Mouse (Mus musculus) CH12.LX (cell line): ENCODE measurements around the gene Rars2. TPM values are rescaled to one million over a fixed set of nuclear protein-coding genes. Genes with fewer than 3 reads are reported as not detected.

Experiments
- DNase-seq: peaks from one replicate; pipeline ENCODE4 v3.0.0-alpha.2; 2013; ENCODE audit errors: extremely low read depth
- H3K27ac ChIP-seq: 2 replicates; pipeline ENCODE4 v1.5.1; 2012; ENCODE audit warnings: low read depth, mild to moderate bottlenecking, control low read depth, moderate library complexity; ENCODE audit not compliant: insufficient read depth
- H3K27me3 ChIP-seq: replicated peaks from 2 replicates; pipeline ENCODE3; 2012; ENCODE audit warnings: inconsistent platforms
- H3K36me3 ChIP-seq, 2 experiments: replicated peaks in 1 of 2; 2 replicates each; pipeline versions ENCODE3 to v1.6.1; 2012; ENCODE audit warnings: inconsistent platforms in 1 of 2, low read length in 1 of 2, mild to moderate bottlenecking in 1 of 2, mixed read lengths in 1 of 2, moderate library complexity in 1 of 2; ENCODE audit not compliant: control insufficient read depth in 1 of 2, insufficient read depth in 1 of 2
- H3K4me1 ChIP-seq, 2 experiments: 2 replicates each; pipeline ENCODE4 v1.6.1; 2012; ENCODE audit warnings: inconsistent platforms in 1 of 2, moderate library complexity in 1 of 2; ENCODE audit not compliant: insufficient read depth in 2 of 2, control insufficient read depth in 1 of 2
- H3K4me2 ChIP-seq: 2 replicates; pipeline ENCODE4 v1.6.1; 2012; ENCODE audit warnings: low read depth, mild to moderate bottlenecking, control low read depth; ENCODE audit not compliant: poor library complexity, insufficient read depth, severe bottlenecking
- H3K4me3 ChIP-seq, 3 experiments: fragments of 150-350 bp in 1 of 3; sonication (generic) in 1 of 3; replicated peaks in 1 of 3; 2 replicates each; pipeline versions ENCODE3 to v1.5.1; 2011 to 2012; ENCODE audit warnings: low read depth in 2 of 3, low read length in 2 of 3, mild to moderate bottlenecking in 2 of 3, moderate library complexity in 2 of 3, control low read depth in 1 of 3, improper control_type of control experiment in 1 of 3, inconsistent platforms in 1 of 3, mixed read lengths in 1 of 3; ENCODE audit not compliant: poor library complexity in 1 of 3
- H3K79me2 ChIP-seq: replicated peaks from 2 replicates; pipeline ENCODE4 v1.6.1; 2012; ENCODE audit warnings: mild to moderate bottlenecking, moderate library complexity; ENCODE audit not compliant: control insufficient read depth, poor library complexity, insufficient read depth, severe bottlenecking; ENCODE audit errors: extremely low read depth
- H3K9ac ChIP-seq: 2 replicates; pipeline ENCODE4 v1.6.1; 2012; ENCODE audit warnings: low read depth, mild to moderate bottlenecking, control low read depth, moderate library complexity; ENCODE audit not compliant: insufficient read depth
- H3K9me3 ChIP-seq: replicated peaks from 2 replicates; pipeline ENCODE3; 2012; ENCODE audit warnings: low read length, inconsistent platforms, mixed read lengths
- BHLHE40 ChIP-seq: IDR thresholded peaks from 2 replicates; pipeline ENCODE4 v1.6.1; 2011; ENCODE audit warnings: mild to moderate bottlenecking, low read depth, low read length, improper control_type of control experiment
- ELF1 ChIP-seq: IDR thresholded peaks from 2 replicates; pipeline ENCODE4 v1.6.1; 2014; ENCODE audit warnings: low read depth, mild to moderate bottlenecking, inconsistent platforms, low read length, improper control_type of control experiment
- EP300 ChIP-seq: IDR thresholded peaks from 2 replicates; pipeline ENCODE4 v1.6.1; 2011; ENCODE audit warnings: low read length, improper control_type of control experiment
- GABPA ChIP-seq: IDR thresholded peaks from 2 replicates; pipeline ENCODE4 v1.6.1; 2012; ENCODE audit warnings: low read depth, low read length, improper control_type of control experiment, inconsistent platforms; ENCODE audit not compliant: insufficient replicate concordance
- JUN ChIP-seq: IDR thresholded peaks from 2 replicates; pipeline ENCODE4 v1.6.1; 2011; ENCODE audit warnings: low read depth, mild to moderate bottlenecking, low read length, improper control_type of control experiment, moderate library complexity; ENCODE audit not compliant: insufficient read depth
- KAT2A ChIP-seq: IDR thresholded peaks from 2 replicates; pipeline ENCODE4 v1.6.1; 2012; ENCODE audit warnings: low read length, improper control_type of control experiment, inconsistent platforms; ENCODE audit not compliant: insufficient replicate concordance
- MAFK ChIP-seq: IDR thresholded peaks from 2 replicates; pipeline ENCODE4 v1.6.1; 2011; ENCODE audit warnings: low read length, improper control_type of control experiment; ENCODE audit not compliant: insufficient replicate concordance
- MEF2A ChIP-seq: IDR thresholded peaks from 2 replicates; pipeline ENCODE4 v1.6.1; 2014; ENCODE audit warnings: low read depth, mild to moderate bottlenecking, inconsistent platforms, low read length, improper control_type of control experiment, borderline replicate concordance
- NELFE ChIP-seq: IDR thresholded peaks from 2 replicates; pipeline ENCODE4 v1.6.1; 2011; ENCODE audit warnings: low read depth, low read length, improper control_type of control experiment
- PAX5 ChIP-seq: IDR thresholded peaks from 2 replicates; pipeline ENCODE4 v1.6.1; 2012; ENCODE audit warnings: low read length, inconsistent platforms, mixed read lengths
- POLR2AphosphoS2 ChIP-seq: IDR thresholded peaks from 2 replicates; pipeline ENCODE4 v1.6.1; 2011; ENCODE audit warnings: low read depth, low read length, improper control_type of control experiment
- SMC3 ChIP-seq: IDR thresholded peaks from 2 replicates; pipeline ENCODE4 v1.6.1; 2011; ENCODE audit warnings: low read depth, low read length, improper control_type of control experiment
- TCF12 ChIP-seq: IDR thresholded peaks from 2 replicates; pipeline ENCODE4 v1.6.1; 2014; ENCODE audit warnings: low read depth, mild to moderate bottlenecking, inconsistent platforms, low read length, improper control_type of control experiment
- UBTF ChIP-seq: IDR thresholded peaks from 2 replicates; pipeline ENCODE4 v1.6.1; 2012; ENCODE audit warnings: low read depth, mild to moderate bottlenecking, inconsistent platforms, low read length, improper control_type of control experiment, moderate library complexity
- ZKSCAN1 ChIP-seq: IDR thresholded peaks from 2 replicates; pipeline ENCODE4 v1.6.1; 2012; ENCODE audit warnings: low read depth, inconsistent platforms, low read length, improper control_type of control experiment, borderline replicate concordance
- ZMIZ1 ChIP-seq: IDR thresholded peaks from 2 replicates; pipeline ENCODE4 v1.6.1; 2012; ENCODE audit warnings: low read depth, mild to moderate bottlenecking, inconsistent platforms, low read length, improper control_type of control experiment
- dilution Hi-C: fragments of 300-500 bp; cut with MboI; formaldehyde crosslinking; loops from 2 replicates; pipeline ENCODE4 v1.14.3; 2020; ENCODE audit warnings: low sequenced_read_pairs; ENCODE audit not compliant: extremely low pct_unique_long_range_greater_than_20kb, extremely low pct_ligation_motif_present
- in situ Hi-C: fragments of 300-500 bp; cut with MboI; formaldehyde crosslinking; loops from 3 replicates; pipeline ENCODE4 v1.14.3; 2019; ENCODE audit warnings: low sequenced_read_pairs, low pct_ligation_motif_present, low pct_unique_long_range_greater_than_20kb, mixed read lengths
- polyA plus RNA-seq: library from polyadenylated mRNA; unstranded; fragments of >175 nt; gene quantifications from 2 replicates; pipeline ENCODE4 v1.2.1, GENCODE M21; 2012; ENCODE audit warnings: low read depth; ENCODE audit not compliant: insufficient read length
- total RNA-seq, 2 experiments: library from RNA; depleted of rRNA; stranded (reverse); fragments of 300-350 nt in 1 of 2; fragments of >200 nt in 1 of 2; gene quantifications; 2 replicates each; pipeline ENCODE4 v1.2.3; 2012 to 2014

Gene Rars2
- total and polyA plus RNA-seq, 3 experiments, result 45.4 to 72.6 (median 61.4) TPM

DNA sequence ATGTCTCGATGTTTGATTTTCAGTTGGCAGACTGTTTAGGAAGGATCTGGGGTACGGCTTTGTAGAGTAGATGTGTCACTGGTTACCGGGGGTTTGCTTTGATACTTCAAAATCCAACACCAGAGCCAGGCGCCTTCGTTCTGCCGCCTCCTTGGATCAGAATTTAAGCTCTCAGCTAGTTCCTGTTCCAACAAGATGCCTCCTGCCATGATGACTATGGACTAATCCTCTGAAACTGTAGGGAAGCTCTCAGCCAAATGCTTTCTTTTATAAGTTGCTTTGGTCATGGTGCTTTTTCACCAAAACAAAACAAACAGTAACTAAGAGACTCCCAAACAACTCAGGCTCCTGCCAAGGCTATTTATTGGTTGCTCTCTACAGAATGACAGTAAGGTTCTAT lies 11.6 kb upstream of the Rars2 start:
- no peak overlapping the region for H3K9ac ChIP-seq
- no peaks in the 10 kb centered on the region for H3K9me3 ChIP-seq
- no peaks in the 10 kb centered on the region for H3K4me1 ChIP-seq
- in situ Hi-C loops (no loop called here), dilution Hi-C loops (no loop called here)
- no peak overlapping the region for H3K4me3 ChIP-seq
- H3K4me2 ChIP-seq, result no peak overlapping the region
- TF ChIP-seq EP300, result no peak
- TF ChIP-seq BHLHE40, result no peak
- TF ChIP-seq MEF2A, result no peak
- TF ChIP-seq MAFK, result no peak
- no peak for TF ChIP-seq SMC3
- H3K27me3 ChIP-seq, result no peaks in the 10 kb centered on the region
- peaks cover 49 to 76% of the 10 kb centered on the region in 2 experiments for H3K36me3 ChIP-seq
- DNase-seq, result no peak
- no peak overlapping the region for H3K27ac ChIP-seq
- peaks cover 5% of the 10 kb centered on the region; the same call in 1 of the 2 replicates for H3K79me2 ChIP-seq

DNA sequence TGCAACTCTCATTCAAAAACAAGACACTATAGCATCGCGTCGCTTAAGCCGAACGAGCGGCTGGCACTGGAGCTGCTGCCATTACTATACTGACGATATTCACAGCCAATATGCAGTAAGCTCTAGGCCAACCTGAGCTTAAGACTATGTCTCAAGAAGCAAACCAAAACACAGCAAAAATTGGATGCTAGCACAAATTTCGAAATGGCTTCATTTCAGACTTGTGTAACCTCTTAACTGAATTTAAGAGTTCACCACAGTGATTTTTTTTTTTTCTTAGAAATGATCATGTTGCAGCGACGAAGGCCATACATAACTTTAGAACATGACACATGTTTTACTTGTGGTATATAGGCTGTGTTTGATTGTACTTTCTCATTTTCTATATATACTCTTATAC lies 8.1 kb upstream of the Rars2 start:
- peaks cover 9% of the 10 kb centered on the region; the same call in 1 of the 2 replicates for H3K79me2 ChIP-seq
- no peaks in the 10 kb centered on the region for H3K9me3 ChIP-seq
- no peak overlapping the region for H3K4me2 ChIP-seq
- H3K9ac ChIP-seq, result no peak overlapping the region
- DNase-seq, result no peak
- H3K4me3 ChIP-seq, result no peak overlapping the region
- no peaks in the 10 kb centered on the region for H3K27me3 ChIP-seq
- H3K36me3 ChIP-seq, result peaks cover 39 to 70% of the 10 kb centered on the region in 2 experiments
- in situ Hi-C loops (no loop called here), dilution Hi-C loops (no loop called here)
- H3K27ac ChIP-seq, result no peak overlapping the region
- H3K4me1 ChIP-seq, result peaks cover 0 to 2% of the 10 kb centered on the region in 2 experiments; a peak in 1 of 4 replicates
- TF ChIP-seq POLR2AphosphoS2 (no peak), ZMIZ1 (no peak), TCF12 (no peak), UBTF (no peak), KAT2A (no peak), NELFE (no peak), GABPA (no peak), ELF1 (no peak), JUN (no peak), PAX5 (no peak), ZKSCAN1 (no peak), EP300 (no peak)
